Mouse (Mus musculus) gastrocnemius, postnatal 25 days (tissue): ENCODE results near the gene Prss12. TPM values are rescaled to one million over a fixed set of nuclear protein-coding genes. Genes with fewer than 3 reads are reported as not detected.

Experiments
- DNase-seq: peaks from one replicate; pipeline ENCODE4 v3.0.0; 2022
- long read RNA-seq, 2 experiments: library from polyadenylated mRNA; stranded (forward); transcript quantifications; one replicate each; pipeline ENCODE4 v2.0.0; 2021
- total RNA-seq, 2 experiments: library from RNA; stranded (reverse); gene quantifications; 1 replicate in 1 of 2; 2 replicates in 1 of 2; pipeline ENCODE4 v1.2.3; 2021

Prss12 gene
- total RNA-seq = 1 to 10 TPM in 1 of 2 experiments, under 1 TPM in 1; 0.84 to 1.6 TPM
- long read RNA-seq, experiment 1, partial matches to known transcripts = 1 of 2 reads
- long read RNA-seq, experiment 1, other reads (novel, unspliced or antisense) = 0 of 2 reads
- long read RNA-seq, experiment 2, partial matches to known transcripts = 0 of 1 reads
- long read RNA-seq, experiment 2, other reads (novel, unspliced or antisense) = 0 of 1 reads

DNA sequence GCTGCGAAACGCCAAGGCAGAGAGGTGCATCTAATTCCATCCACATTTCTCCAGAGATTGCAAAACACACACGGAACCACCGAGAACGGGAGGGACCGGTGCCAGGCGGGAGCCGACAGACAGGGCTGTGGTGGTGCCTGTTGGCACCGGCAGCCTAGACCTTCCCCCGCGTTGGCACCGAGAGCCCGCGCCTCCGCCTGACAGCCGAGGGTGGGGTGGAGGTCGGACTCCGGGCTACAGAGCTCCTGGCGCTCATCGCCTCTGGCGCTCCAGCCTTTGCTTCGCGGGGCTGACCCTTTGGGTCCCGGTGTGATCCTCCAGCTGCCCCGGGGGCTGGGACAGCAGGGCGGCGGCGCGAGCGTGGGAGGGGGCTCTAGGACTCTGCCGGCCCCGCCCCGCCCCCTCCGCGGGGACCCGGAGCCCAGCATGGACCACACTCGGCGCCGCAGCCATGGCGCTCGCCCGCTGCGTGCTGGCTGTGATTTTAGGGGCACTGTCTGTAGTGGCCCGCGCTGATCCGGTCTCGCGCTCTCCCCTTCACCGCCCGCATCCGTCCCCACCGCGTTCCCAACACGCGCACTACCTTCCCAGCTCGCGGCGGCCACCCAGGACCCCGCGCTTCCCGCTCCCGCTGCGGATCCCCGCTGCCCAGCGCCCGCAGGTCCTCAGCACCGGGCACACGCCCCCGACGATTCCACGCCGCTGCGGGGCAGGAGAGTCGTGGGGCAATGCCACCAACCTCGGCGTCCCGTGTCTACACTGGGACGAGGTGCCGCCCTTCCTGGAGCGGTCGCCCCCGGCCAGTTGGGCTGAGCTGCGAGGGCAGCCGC, at the start of gene Prss12:
TSS of gene Prss12 (plus strand) at position 206 of the 830 bp plus-strand sequence.
- DNase-seq = peak; percentile 13

DNA sequence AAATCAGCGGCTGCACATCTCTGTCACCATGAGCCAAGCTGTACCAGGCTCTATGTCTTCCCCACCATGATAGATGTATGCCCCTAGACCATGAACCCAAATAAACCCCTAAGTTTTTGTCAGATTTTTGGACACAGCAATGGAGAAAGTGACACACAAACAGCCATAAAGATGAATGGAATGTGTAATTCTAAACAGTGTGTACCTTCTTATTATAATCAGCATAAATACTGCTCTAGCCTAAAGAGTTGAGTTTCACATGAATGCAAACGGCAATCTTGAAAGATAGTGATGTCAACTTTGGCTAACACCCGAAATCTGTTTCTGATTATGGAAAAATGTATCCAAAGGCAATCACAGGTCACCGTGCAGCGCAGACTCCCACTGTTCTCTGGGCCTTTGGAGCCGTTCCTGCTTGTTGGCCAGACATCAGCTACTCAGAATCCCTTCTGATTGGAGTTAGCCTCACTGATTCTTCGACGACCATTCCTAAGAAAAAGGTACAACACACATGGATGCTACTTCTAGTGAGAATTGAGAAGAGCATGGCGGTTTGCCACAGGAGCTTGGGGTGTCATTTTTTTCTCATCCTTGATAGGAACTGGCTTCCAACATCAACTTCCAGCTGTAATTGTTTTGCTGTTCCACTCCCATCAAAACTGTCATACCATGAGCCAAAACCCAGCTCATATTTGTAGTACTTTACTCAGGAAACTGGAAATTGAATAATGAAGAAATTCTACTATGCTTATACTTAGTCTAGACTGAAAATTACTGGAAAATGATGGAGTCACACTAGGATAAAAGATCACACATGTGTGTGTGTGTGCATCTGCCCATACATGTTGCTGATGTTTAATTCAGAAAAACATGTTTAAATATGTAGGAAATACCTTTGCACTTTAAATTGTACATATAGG, 48.9 kb upstream of the Prss12 start:
- DNase-seq = no peak

DNA sequence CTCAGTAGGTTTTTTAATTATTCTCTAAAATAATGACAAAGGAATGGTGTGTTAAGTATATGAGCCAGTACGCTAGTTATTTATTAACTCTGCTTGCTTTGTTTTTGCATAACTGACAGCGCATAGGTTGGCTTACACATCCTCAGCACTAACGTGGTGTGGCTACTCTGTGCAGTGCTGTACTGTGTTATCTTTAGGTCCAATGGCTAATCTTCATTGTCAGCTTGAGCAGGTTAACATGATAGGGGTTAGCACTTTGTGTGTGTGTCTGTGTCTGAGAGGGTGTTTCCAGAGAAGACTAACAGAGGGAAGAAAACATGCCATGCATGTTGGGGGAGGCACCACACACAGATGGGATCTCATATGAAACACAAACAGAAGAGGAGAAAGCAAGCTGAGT, 41.8 kb upstream of the Prss12 start:
- DNase-seq = no peak

DNA sequence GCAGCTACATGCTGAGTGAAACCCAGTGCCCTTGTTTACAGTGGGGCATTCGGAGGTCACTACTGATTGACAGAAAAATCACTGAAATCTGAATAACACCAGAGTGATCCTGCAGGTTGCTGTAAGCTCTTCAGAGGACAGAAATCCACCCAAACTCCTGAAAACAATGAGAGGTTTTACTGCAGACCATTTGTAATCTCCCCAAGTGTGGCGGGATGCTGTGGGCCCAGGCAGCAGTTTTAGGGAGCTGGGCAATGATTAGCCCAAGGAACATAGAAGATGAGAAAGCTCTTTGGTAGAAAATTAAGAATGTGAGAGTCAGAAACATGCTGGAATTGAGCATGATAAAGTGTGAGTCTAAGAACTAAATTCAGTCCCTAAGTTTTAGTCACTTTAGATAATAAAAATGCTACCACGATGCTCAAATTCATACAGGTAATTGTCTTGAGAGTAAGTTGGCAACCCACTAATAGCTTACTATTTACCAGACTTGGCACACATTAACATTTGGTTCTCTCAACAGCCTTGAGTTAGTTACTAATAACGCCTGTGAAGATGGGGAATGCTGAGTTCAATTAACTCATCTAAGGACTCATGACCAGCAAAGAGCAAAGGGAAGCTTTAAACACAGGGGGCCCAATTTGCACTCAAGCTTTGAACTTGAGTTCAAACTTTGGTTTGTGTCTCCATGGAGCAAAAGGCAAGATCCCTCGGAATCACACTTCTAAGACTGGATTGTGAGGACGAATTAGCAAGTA, 34.7 kb upstream of the Prss12 start:
- no peak for DNase-seq

DNA sequence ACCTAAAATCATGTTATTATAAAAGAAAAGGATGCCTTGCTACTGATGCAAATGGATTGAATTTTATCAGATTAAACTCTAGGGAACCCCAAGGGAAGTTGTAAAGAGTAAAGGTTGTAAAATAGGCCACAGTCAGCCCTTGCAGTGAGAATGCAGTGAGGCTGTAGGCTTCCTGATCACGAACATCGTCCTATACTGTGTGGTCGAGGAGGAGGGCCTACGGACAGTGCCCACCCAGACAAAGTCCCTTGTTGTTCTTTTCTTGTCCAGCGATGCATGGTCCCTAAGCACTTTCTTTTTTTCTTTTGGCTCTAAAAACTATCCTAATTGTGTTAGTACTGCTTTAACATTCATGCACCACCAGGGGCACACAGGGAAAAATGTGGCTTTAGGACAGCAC, 33.5 kb upstream of the Prss12 start:
- DNase-seq = no peak

DNA sequence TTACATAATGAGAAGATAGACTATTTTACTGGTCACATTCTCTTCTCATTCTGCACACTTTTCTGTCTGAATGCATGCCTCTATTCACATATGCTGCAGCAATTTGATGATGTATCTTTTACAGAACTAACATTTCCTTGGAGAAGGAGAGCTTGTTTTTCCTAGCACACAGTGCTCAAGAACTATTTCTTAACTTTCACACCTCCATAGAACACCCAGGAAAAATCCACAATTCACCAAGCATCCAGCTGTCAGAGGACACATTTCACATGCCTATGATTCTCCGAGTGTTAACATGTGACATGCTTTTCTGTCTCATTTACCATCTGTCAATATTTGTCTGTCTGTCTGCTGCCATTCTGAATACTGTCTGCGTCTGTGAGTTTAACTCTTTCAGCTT, 21.1 kb upstream of the Prss12 start:
- DNase-seq = no peak

DNA sequence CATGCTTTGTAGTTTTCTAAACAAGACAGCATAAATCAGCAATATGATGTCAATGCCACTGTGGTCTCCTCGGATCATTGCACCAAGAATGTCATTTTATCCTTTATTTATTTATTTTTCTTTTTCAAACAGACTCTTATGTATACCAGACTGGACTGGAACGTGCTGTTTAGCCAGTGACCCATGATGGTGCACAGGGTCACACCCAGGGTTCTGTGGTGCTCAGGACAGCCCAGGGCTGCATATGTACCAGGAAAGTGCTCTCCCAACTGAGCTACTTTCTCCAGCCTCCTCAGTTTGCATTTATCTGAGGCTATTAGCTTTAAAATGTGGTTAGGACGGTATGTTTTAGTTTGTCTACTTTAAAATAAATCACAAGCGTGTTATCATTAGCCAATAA, 18.7 kb upstream of the Prss12 start:
- no peak for DNase-seq

DNA sequence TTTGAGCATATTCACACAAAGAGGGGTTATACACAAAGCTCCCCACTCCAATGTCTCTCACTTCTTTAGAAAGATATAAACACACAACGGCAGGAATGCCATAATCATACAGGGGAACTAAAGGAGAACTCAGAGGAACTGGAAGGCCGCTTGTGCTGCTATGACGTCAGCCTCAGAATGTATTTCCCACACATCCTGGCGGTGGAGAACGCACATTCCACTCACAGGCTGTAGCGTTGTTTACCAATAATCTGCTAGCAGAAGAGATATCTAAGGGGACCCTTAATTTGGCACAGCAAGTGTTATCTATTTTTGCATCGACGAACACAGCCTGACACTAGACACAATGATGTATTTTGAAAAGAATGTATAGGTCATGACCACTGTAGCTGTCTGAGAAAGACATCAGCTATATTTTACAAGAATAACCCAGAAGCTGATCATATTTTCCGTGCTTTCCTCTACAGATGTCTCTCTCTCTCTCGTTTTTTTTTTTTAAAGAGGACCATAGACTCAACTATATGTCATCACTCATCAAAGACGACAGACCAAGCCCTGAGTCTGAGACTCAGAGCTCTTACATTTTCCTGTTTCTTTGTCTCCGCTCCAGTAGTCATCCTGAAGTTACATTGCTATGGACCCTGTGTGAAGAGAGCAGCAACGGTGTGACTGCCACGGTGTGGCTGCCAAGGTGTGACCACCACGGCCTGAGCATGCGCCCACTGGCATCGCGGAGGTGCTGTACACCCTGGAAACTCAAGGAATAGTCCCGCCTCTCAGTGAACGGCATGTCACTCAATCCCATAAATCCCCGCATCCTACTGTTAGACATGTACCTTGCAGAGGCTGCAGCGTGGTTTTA, 16.9 kb upstream of the Prss12 start:
- no peak for DNase-seq

DNA sequence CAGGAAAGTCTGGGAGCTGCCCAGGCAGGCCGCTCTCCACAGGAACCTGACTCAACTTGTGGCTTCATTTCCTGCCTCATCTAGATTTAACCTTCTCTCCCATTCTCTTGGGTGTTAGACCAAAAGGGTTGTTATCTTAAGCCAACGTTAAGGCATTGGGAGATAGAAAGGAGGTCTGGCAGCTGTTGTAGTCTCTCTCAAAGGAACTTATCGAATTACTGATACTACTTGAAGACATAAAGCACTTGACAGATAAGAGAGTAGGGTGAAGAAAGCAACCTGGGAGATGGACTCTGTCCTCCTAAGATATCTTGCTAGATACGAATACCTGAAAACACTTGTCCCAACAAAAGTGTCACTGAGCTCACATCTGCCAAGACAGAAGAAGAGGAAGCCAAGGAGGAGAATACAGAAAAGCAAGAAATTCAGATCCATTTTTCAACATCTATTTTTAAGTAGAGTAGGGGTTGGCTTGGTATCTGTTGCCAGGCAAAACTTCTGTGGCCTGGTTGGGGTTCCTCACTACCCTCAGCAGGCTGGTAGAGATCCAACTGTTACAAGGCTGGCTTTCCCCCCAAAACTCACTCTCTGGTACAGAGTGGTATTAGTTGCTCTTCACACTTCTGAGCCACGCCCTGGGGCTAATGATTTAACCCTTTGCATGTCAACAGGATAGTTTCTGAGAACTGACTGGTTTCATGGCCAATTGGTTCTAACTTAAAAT, 14.6 kb upstream of the Prss12 start:
- DNase-seq = no peak

DNA sequence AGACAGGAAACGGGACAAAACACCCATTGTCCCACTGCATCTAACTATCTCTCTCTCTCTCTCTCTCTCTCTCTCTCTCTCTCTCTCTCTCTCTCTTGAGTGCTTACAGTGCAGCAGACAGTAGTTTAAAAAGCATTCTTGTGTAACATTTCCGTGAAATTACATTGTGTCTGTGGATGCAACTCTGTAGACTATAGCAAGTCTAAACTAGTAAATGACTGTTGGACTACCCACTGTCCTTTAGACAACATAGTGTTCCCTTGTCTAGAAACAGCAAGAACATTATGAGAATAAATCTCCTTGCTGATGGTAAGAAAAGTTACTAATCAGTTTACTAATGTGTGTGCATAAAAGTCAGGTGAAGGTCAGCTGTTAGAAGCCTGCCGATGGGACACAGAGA, 13.4 kb upstream of the Prss12 start:
- no peak for DNase-seq

DNA sequence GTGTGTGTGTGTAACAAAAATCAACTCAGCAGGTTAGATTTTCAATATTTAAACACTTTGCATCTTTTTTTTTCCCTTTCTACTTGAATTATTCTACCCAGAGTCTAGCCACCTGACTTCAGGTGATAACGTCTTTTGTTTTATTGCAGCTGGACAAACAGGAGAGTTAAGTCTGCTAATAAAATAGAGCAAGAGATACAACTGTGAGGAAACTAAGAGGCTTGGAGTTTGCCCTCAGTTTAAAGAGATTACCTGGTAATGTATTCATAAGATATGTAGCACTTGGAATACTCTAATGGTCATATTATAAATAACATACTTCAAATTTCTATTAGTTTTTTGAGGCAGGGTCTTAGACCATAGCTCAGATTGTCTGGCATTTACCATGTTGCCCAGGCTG, 9.1 kb upstream of the Prss12 start:
- no peak for DNase-seq

DNA sequence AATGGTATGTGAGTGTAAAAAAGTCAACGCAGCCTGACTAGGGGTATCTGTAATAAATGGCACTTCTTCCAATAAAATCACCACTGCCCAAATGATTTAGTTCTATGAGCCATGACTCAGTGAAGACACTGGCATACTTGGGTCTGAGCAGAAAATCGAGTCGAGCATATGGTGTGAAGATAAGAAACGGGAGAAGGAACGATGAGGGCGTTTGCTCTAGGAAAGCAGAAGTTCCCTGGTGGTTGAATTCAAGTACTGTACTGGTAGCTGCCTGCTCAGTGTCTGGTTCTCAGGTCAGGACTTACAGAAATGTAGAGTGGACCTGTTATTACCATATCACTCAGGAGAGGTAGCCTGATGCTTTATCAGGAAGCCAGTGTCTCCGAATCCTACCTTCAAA, 6.2 kb upstream of the Prss12 start:
- no peak for DNase-seq

DNA sequence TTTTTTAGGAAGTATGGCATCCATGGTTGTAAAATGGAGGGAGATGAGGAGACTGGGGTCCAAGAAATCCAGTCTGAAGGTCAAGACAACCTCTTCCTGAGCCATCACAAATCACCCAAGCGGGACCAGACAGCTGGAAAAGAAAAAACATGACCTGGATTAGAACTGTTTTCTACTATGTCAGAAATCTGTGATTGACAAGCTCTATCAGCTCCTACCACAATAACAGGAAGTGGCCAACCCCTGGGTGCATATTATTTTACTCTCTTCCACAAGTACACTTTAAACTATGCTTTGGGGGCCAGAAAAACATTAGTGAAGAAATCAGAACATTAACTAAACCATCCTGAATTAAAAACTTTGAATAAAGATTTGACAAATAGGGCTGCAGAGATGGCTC, 2.2 kb upstream of the Prss12 start:
- no peak for DNase-seq

DNA sequence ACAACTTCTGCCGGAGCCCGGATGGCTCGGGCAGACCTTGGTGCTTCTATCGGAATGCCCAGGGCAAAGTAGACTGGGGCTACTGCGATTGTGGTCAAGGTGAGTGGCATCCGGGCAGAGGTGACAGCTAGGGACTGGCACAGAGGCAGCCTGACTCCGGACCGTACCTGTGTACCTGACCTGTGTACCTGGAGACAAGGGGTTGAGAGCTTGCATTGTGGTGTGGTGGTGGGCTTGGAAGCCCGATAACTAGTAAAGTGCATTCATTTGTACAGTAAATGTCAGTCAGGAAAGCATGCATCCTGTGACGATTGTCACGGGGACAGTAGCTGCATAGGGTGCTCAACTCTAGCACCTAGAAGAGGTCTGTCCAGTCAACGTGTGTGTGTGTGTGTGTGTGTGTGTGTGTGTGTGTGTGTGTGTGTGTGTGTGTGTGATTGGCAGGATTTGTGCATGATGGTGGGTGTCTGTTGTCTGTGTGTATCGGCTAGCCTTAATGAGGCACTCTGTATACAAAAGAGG, 886 bp downstream of the Prss12 start:
- no peak for DNase-seq

DNA sequence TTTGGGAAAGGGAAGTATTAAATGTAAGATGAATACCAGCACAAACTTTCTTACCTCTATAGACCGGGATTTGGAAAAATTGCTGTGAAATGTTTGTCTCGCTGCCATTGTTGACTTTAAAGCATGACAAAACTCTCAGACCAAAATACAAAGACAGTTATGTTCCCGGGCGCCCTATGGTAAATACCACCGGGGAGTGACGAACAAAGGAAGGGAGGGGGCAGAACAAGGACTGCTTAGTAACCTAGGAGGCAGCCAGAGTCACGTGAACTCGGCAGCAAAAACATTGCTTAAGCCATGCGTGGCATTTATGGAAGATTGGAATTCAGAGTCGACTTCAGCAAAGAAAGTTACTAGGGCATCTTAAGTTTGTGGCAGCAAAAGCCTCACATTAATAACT, 1.4 kb downstream of the Prss12 start:
- DNase-seq = no peak

DNA sequence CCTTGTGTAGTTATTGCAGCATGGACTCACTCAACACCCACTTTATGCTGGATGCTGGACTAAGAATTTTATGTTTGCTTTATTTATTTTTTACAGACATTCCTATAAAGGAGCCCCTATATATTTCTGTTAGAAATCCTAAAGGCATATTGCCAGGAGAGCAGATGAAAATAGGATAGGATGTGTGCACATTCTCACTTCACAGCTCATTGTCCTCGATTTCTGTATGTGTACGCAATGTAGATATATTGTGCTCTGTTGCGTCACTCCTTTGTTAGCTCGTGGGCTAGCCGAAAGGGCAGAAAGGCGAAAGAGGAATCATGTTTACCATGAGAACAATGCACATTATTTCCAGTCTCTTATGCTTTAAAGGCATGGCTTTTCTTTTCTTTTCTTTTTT, 3.4 kb downstream of the Prss12 start:
- DNase-seq = no peak

DNA sequence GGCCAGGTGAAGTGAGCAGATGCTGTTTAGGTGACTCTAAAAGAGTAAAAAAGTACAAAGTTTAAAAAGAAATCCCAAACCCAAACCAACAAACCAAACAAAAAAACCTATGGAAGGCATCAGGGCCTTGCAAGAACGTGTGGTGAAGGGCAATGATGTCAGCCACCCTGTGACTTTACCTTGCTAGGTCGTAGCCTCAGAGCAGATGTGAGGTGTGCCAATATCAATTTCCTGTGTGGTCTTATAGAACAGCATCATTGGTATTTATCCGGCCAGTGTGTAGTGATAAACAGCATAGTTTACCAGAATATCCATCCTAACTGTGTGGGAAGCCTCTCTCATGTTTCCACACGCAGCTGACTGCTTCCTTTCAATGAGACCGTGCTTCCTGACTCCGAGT, 6.2 kb downstream of the Prss12 start:
- no peak for DNase-seq

DNA sequence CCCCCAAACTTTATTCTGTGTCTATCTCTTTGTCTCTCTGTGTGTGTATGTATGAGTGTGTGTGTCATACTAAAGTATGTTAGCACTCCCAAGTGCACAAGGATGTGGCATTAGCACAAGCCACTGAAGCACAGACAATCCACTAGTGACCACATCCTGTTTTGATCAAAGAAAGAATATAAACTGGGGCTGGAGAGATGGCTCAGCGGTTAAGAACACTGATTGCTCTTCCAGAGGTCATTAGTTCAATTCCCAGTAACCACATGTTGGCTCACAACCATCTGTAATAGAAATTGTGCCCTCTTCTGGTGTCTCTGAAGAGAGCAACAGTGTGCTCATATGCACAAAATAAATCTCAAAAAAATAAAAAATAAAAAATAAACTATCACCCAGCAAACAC, 12.8 kb downstream of the Prss12 start:
- no peak for DNase-seq

DNA sequence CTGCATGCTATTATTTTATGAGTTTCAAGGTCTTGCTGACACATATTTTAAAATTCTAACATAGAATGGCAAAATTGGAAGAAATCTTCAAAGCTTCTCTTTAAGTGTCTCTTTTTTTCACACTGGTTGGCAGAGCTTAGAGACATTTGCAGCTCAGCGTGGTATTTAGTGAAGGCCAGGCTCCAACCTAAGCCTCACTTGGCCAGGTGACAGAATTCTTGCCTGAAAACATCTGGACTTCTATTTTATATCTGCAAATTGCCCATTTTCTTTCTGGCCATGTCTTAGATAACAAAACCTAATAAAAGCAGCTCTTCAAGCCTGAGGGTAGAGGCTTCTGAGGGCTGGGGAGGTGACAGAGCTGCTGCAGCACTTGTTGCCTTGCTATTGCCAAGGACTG, 13.7 kb downstream of the Prss12 start:
- DNase-seq = no peak

DNA sequence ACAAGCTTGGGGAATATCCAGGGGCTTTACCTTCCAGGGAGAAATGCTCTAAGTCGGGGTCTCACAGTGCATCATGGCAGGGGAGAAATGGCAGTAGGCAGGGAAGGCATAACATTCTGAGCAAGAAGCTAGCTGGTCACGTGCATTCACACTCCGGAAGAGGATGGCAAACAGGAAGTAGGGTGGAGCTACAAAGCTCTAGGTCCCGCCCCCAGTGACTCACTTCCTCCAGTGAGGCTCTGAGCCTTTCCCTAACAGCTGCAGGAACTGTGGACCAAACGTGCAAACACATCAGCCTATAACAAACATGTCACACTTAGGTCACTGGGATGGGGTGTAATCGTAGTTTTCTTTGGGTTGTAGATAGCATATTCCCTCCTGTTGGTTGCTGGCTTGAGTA, 15.6 kb downstream of the Prss12 start:
- DNase-seq = no peak
